Mouse (Mus musculus) C2C12 (cell line): Measurements from ENCODE around the gene Tbc1d13. TPM values are rescaled to one million over a fixed set of nuclear protein-coding genes. Genes with fewer than 3 reads are reported as not detected.

Experiments used
- H3K27me3 ChIP-seq: one replicate; pipeline ENCODE4 v1.6.1; 2011; ENCODE audit not compliant: control insufficient read depth, insufficient read depth, insufficient read length
- H3K36me3 ChIP-seq: one replicate; pipeline ENCODE4 v1.6.1; 2011; ENCODE audit not compliant: control insufficient read depth, insufficient read depth
- H3K4me3 ChIP-seq: one replicate; pipeline ENCODE4 v1.5.1; 2011; ENCODE audit warnings: mild to moderate bottlenecking, control low read depth; ENCODE audit not compliant: poor library complexity, insufficient read depth, severe bottlenecking
- H3K79me2 ChIP-seq: one replicate; pipeline ENCODE4 v1.6.1; 2011; ENCODE audit not compliant: control insufficient read depth, insufficient read depth
- H3K79me3 ChIP-seq: one replicate; pipeline ENCODE4 v1.6.1; 2011; ENCODE audit warnings: low read depth, control low read depth
- H3ac ChIP-seq: one replicate; pipeline ENCODE3; 2011; ENCODE audit warnings: low read depth; ENCODE audit not compliant: control insufficient read depth, insufficient read length
- CEBPB ChIP-seq: IDR thresholded peaks from one replicate; pipeline ENCODE4 v1.6.1; 2011; ENCODE audit warnings: low read depth, mild to moderate bottlenecking, control low read depth, moderate library complexity
- CTCF ChIP-seq: IDR thresholded peaks from one replicate; pipeline ENCODE4 v1.5.1; 2011; ENCODE audit not compliant: control insufficient read depth, insufficient read depth, insufficient read length
- FOSL1 ChIP-seq: IDR thresholded peaks from one replicate; pipeline ENCODE4 v1.8.0; 2011; ENCODE audit warnings: mild to moderate bottlenecking, low read length; ENCODE audit not compliant: poor library complexity, insufficient read depth, severe bottlenecking
- MAX ChIP-seq: IDR thresholded peaks from one replicate; pipeline ENCODE4 v1.6.1; 2011; ENCODE audit warnings: mild to moderate bottlenecking, control low read depth
- MYOD1 ChIP-seq: IDR thresholded peaks from one replicate; pipeline ENCODE4 v1.6.1; 2011; ENCODE audit warnings: low read depth; ENCODE audit not compliant: control insufficient read depth, insufficient read length
- MYOG ChIP-seq: IDR thresholded peaks from one replicate; pipeline ENCODE4 v1.6.1; 2011; ENCODE audit not compliant: control insufficient read depth, insufficient read length; ENCODE audit errors: extremely low read depth
- USF1 ChIP-seq: IDR thresholded peaks from one replicate; pipeline ENCODE4 v1.6.1; 2011; ENCODE audit warnings: low read depth, mild to moderate bottlenecking, control low read depth, moderate library complexity
- polyA plus RNA-seq: library from polyadenylated mRNA; unstranded; fragments of >200 nt; fragmentation: generic; extraction: Trizol; gene quantifications from one replicate; pipeline ENCODE4 v1.2.1, GENCODE M21; 2012; ENCODE audit warnings: missing spikeins

The Tbc1d13 gene
- polyA plus RNA-seq, 1 experiment: 25.3 TPM

- no peak overlapping the region for H3ac ChIP-seq
These were observed 25.3 kb upstream of the Tbc1d13 start for GRCm38 (mm10) chr2:30108260-30108659.

GRCm38 (mm10) chr2:30111500-30111899, 22.0 kb upstream of the Tbc1d13 start:
- H3ac ChIP-seq: no peak overlapping the region
- H3K4me3 ChIP-seq: no peak overlapping the region
- peaks cover 6% of the 10 kb centered on the region for H3K36me3 ChIP-seq
- no peak for TF ChIP-seq MAX
- TF ChIP-seq MYOG: no peak
- no peak for TF ChIP-seq MYOD1
- no peak for TF ChIP-seq FOSL1
- TF ChIP-seq CEBPB: no peak
- no peak for TF ChIP-seq USF1
- no peak for TF ChIP-seq CTCF
- H3K79me3 ChIP-seq: no peaks in the 10 kb centered on the region
- no peaks in the 10 kb centered on the region for H3K79me2 ChIP-seq
- no peaks in the 10 kb centered on the region for H3K27me3 ChIP-seq

More at GRCm38 (mm10) chr2:30108260-30108659, 25.3 kb upstream of the Tbc1d13 start:
- no peaks in the 10 kb centered on the region for H3K79me2 ChIP-seq
- TF ChIP-seq CEBPB: no peak
- no peak for TF ChIP-seq FOSL1
- no peak for TF ChIP-seq CTCF
- TF ChIP-seq MYOG: no peak
- TF ChIP-seq MAX: no peak
- no peak for TF ChIP-seq USF1
- TF ChIP-seq MYOD1: no peak
- H3K27me3 ChIP-seq: no peaks in the 10 kb centered on the region
- no peak overlapping the region for H3K4me3 ChIP-seq
- peaks cover 6% of the 10 kb centered on the region for H3K36me3 ChIP-seq
- no peaks in the 10 kb centered on the region for H3K79me3 ChIP-seq

GRCm38 (mm10) chr2:30112564-30112963, 21.0 kb upstream of the Tbc1d13 start:
- Histone ChIP-seq H3K79me2 (no peaks in the 10 kb centered on the region), H3ac (no peak overlapping the region), H3K27me3 (no peaks in the 10 kb centered on the region), H3K36me3 (peaks cover 6% of the 10 kb centered on the region), H3K4me3 (no peak overlapping the region), H3K79me3 (no peaks in the 10 kb centered on the region)
- TF ChIP-seq USF1 (no peak), MYOD1 (no peak), CTCF (no peak), MYOG (no peak), CEBPB (no peak), FOSL1 (no peak), MAX (no peak)

GRCm38 (mm10) chr2:30119641-30120051, 13.9 kb upstream of the Tbc1d13 start:
- no peak for TF ChIP-seq MAX
- TF ChIP-seq MYOD1: no peak
- no peak for TF ChIP-seq CEBPB
- no peak for TF ChIP-seq USF1
- TF ChIP-seq MYOG: no peak
- TF ChIP-seq FOSL1: no peak
- TF ChIP-seq CTCF: no peak
- no peaks in the 10 kb centered on the region for H3K79me3 ChIP-seq
- H3ac ChIP-seq: no peak overlapping the region
- H3K4me3 ChIP-seq: no peak overlapping the region
- H3K27me3 ChIP-seq: no peaks in the 10 kb centered on the region
- H3K36me3 ChIP-seq: no peaks in the 10 kb centered on the region
- peaks cover 10% of the 10 kb centered on the region for H3K79me2 ChIP-seq

GRCm38 (mm10) chr2:30120269-30120668, 13.3 kb upstream of the Tbc1d13 start:
- Histone ChIP-seq H3K27me3 (no peaks in the 10 kb centered on the region), H3K4me3 (no peak overlapping the region), H3K36me3 (no peaks in the 10 kb centered on the region), H3K79me2 (peaks cover 10% of the 10 kb centered on the region), H3K79me3 (no peaks in the 10 kb centered on the region), H3ac (no peak overlapping the region)
- no peak for TF ChIP-seq USF1
- TF ChIP-seq CTCF: no peak
- TF ChIP-seq MAX: no peak
- TF ChIP-seq MYOD1: no peak
- no peak for TF ChIP-seq CEBPB

GRCm38 (mm10) chr2:30122766-30123165, 10.8 kb upstream of the Tbc1d13 start:
- Histone ChIP-seq H3K27me3 (no peaks in the 10 kb centered on the region), H3ac (no peak overlapping the region), H3K4me3 (no peak overlapping the region), H3K79me2 (peaks cover 10% of the 10 kb centered on the region), H3K36me3 (no peaks in the 10 kb centered on the region), H3K79me3 (no peaks in the 10 kb centered on the region)
- TF ChIP-seq MYOG (no peak), MAX (no peak), CTCF (no peak), CEBPB (no peak), MYOD1 (no peak), FOSL1 (no peak)
